Mouse (Mus musculus) monocyte, adult 5-6 weeks (primary cell): ENCODE measurements at regions not wholly inside any gene's neighbourhood (a gene's known extent, or its start where the extent isn't known, plus 50 kb on each side); places are given as distances from the start of the nearest gene placed in this dataset.

Source experiments
- ATAC-seq: fragments of 153-309, 156-312 bp; replicated peaks from 2 replicates; pipeline ENCODE4 v1.8.0; 2017; ENCODE audit warnings: mild to moderate bottlenecking; ENCODE audit not compliant: low TSS enrichment, insufficient number of reproducible peaks, severe bottlenecking, poor library complexity, low FRiP score

GRCm38 (mm10) chr19:14678584-14678983 lies 80.7 kb upstream of the Tle4 start:
- peak; percentile 52; the same call in 1 of the 2 replicates for ATAC-seq

- ATAC-seq: peak; percentile 75
These were observed 79.1 kb upstream of the Tle4 start for GRCm38 (mm10) chr19:14676929-14677328.

- ATAC-seq: no peak
These were observed 72.9 kb upstream of the Tle4 start for GRCm38 (mm10) chr19:14670821-14671104.

- ATAC-seq: 0 out of 2 replicates have a peak, but pooled peaks have one; percentile 9
These were observed 72.4 kb upstream of the Tle4 start for GRCm38 (mm10) chr19:14670078-14670820.

DNA sequence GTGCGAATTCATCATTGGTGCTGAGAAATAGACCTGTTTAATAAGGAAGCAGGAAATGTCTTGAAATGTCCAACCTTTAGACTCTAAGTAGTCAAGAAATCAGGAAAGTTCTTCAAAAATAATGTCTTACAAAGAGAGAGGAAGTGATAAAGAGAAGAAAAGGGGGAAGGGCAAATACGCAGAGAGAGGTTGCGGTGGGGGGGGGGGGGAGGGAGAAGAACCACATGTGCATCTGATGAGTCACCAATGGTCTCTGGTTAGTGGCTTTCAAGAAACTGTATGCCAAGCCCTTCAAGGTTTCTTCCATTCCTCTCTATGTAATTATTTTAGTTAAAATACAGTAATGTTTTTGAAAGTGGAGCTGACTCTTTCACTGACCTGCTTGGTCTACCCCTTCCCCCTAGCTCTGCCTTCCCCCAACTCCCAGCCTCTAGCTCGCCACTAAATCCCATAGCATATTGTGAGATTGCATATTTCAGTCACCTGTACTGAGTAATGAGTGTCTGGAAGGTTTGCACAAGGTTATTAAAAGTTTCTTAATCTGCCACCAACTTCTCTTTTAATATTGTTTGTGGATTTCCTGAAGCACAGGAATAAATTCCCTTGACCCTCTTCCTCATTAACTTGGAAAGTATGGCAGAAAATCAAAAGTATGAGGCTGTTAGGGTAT lies 70.8 kb upstream of the Tle4 start:
- 0 out of 2 replicates have a peak, but pooled peaks have one; percentile 42 for ATAC-seq

DNA sequence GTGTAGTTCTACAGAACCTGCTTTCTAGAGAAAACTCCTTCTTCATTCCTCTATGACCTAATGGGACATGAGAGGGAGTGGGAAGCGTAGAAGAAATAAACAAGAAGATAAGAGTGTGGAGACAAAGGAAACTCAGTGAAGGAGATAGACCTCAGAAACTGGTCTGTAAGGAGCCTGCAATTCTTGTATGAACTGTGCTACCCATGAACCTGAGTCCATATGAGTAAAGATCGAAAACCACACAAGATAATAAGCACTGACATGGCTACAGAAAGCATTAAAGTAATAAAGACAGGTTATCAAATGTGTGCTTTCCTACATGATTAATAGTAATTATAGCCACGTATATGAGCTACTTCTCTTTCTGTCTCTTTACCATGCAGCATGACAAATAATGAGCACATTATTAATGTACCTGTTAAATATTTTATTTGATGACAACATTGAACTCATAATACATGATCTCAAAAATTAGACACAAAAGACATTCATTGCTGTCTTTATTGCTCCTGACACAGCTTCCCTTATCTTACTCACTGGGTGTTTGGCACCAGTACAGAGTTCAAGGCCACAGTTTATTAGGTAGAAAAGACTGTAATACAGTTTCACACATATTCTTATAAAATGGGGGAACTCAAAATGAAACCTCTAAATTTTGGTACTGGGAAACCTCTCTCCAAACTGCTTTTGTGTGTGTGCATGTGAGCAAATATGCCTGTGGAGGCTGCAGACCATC lies 67.0 kb upstream of the Tle4 start:
- ATAC-seq: no peak

GRCm38 (mm10) chr19:14664096-14664586 lies 66.3 kb upstream of the Tle4 start:
- ATAC-seq: no peak

DNA sequence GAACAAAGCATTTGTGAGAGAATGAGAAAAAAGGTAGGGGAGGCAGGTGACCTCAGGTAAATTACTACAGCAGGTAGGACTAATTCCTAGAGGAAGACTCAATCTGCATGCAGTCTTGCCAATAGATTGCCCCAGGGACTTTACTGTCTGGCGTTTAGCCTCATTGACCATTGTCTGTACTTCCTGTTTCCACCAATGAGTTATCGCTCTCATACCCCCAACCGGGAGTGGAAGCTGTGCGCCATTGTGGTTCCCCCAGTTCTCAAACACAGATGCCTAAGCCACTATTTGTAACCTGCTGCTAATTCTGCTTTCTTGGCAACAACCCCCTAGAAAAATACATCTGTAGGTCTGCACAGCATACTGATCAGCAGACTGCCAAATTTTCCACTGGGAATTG lies 65.5 kb upstream of the Tle4 start:
- no peak for ATAC-seq

DNA sequence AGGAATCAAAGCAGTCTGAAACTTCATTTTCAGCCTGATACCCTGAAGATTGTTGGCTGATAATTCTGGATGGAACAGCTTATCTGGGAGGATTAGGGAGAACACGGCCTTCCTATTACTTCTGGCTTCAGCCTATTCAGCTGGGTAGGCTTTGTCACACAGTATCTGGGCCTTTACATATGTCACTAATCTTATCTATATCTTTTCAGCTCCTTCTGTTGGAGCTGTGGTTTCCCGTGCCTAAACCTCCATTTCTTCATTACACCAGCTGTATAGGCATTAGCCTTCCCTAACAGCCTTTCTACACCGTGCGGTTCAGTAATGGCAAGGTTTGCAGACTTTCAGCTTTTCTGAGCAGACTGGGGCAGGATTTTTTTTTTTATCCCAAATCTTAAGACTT lies 61.9 kb upstream of the Tle4 start:
- ATAC-seq: no peak

- ATAC-seq: no peak
These were observed 60.6 kb upstream of the Tle4 start for GRCm38 (mm10) chr19:14658479-14658878.

DNA sequence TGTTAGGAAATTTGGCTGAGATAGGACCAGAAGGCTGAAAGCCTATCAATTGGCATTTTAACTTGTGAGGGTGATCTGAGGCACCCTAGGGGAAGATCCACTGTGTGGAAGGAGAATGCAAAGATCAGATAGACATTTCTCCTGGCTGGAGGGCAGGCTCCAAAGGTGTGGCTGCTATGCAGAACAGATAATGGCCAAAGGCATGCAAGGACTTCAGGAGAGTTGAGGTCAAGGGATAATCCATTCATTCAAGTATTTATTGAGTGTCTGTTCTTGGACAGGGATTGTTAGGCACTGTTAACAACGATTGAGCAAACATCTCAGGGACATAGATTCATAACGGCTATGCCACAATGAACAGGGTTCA lies 58.2 kb upstream of the Tle4 start:
- ATAC-seq: no peak

DNA sequence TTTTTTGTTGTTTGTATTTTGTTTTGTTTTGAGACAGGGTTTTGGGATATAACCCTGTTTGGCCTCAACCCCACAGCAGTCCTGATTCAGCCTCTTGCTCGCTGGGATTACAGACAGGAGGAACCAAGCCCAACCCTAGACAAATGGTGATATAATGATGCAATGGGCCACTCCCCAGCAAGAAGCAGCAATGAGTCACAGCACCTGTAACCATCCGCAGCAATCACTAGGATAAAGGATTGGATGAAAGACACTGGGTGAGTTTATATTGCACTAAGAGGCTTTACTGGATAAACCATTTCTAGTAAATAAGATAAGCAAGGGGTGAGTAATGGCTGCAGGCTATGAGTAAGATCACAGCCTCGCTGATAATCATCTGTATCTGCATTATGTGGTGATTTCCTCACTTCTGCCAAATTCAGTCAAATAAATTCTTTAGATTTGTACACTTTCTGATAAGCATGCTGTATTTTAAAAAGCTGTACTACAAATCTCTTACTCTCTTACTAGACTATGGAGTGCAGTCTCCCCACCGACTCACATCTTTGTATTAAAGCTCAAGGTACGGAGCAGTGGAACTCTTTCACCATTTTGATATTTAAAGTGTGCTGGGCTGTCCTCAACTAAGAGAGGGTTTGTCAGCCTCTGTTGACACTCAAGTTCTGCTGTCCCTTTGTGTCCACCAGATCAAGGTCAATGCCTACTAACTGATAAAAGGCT lies 57.6 kb upstream of the Tle4 start:
- no peak for ATAC-seq
